Mouse (Mus musculus) E14TG2a.4 (cell line): ENCODE measurements around the gene Nck2.
"Not testable (repeated sequence)": the region's sequence is repeated elsewhere in the genome, so short reads cannot be mapped to it uniquely, and the experiment has no call there.

Experiments
- H3K27me3 ChIP-seq: 2 replicates; pipeline ENCODE4 v1.6.1; 2014; ENCODE audit warnings: low read length, control low read depth; ENCODE audit not compliant: insufficient read depth
- H3K36me3 ChIP-seq: 2 replicates; pipeline ENCODE4 v1.6.1; 2014; ENCODE audit warnings: low read length, control low read depth; ENCODE audit not compliant: insufficient read depth
- H3K4me1 ChIP-seq: replicated peaks from 2 replicates; pipeline ENCODE4 v1.6.1; 2014; ENCODE audit warnings: low read depth, low read length, control low read depth
- H3K4me3 ChIP-seq: replicated peaks from 2 replicates; pipeline ENCODE4 v1.5.1; 2014; ENCODE audit warnings: mild to moderate bottlenecking, low read length
- H3K9me3 ChIP-seq: 2 replicates; pipeline ENCODE4 v1.6.1; 2014; ENCODE audit warnings: low read length, control low read depth
- CTCF ChIP-seq: conservative IDR thresholded peaks from 2 replicates; pipeline ENCODE4 v1.5.1; 2014; ENCODE audit warnings: low read length
- NANOG ChIP-seq: IDR thresholded peaks from 2 replicates; pipeline ENCODE4 v1.6.1; 2014; ENCODE audit warnings: borderline replicate concordance, low read length, mixed read lengths
- POU5F1 ChIP-seq: IDR thresholded peaks from 2 replicates; pipeline ENCODE4 v1.6.1; 2014; ENCODE audit warnings: low read length, borderline replicate concordance

Nck2 gene

GRCm38 (mm10) chr1:43550525-43550924, 106.1 kb downstream of the Nck2 start:
- H3K9me3 ChIP-seq = no peaks in the 10 kb centered on the region
- peaks cover 12% of the 10 kb centered on the region; the same call in 1 of the 2 replicates for H3K4me1 ChIP-seq
- H3K36me3 ChIP-seq = peaks cover 12% of the 10 kb centered on the region; the same call in 1 of the 2 replicates
- TF ChIP-seq NANOG (no peak), CTCF (no peak), POU5F1 (no peak)
- H3K27me3 ChIP-seq = no peaks in the 10 kb centered on the region
- no peak overlapping the region for H3K4me3 ChIP-seq

GRCm38 (mm10) chr1:43553989-43554679, 109.8 kb downstream of the Nck2 start:
- H3K4me3 ChIP-seq = peak overlapping the region; percentile 37
- peaks cover 14% of the 10 kb centered on the region; the same call in 1 of the 2 replicates for H3K36me3 ChIP-seq
- H3K9me3 ChIP-seq, H3K27me3 ChIP-seq: not testable (repeated sequence)
- H3K4me1 ChIP-seq = peaks cover 12% of the 10 kb centered on the region; the same call in 1 of the 2 replicates

GRCm38 (mm10) chr1:43555222-43555974, 111.0 kb downstream of the Nck2 start:
- Histone ChIP-seq H3K36me3 (peaks cover 14% of the 10 kb centered on the region; the same call in 1 of the 2 replicates), H3K9me3 (no peaks in the 10 kb centered on the region), H3K4me3 (no peak overlapping the region), H3K27me3 (no peaks in the 10 kb centered on the region), H3K4me1 (peaks cover 12% of the 10 kb centered on the region; the same call in 1 of the 2 replicates)
- no peak for TF ChIP-seq POU5F1
- TF ChIP-seq NANOG = no peak
- no peak for TF ChIP-seq CTCF

- no peaks in the 10 kb centered on the region for H3K9me3 ChIP-seq
- TF ChIP-seq CTCF (no peak), POU5F1 (no peak), NANOG (no peak)
- no peak overlapping the region for H3K4me3 ChIP-seq
- no peaks in the 10 kb centered on the region for H3K27me3 ChIP-seq
- H3K36me3 ChIP-seq = peaks cover 14% of the 10 kb centered on the region; the same call in 1 of the 2 replicates
- H3K4me1 ChIP-seq = peaks cover 7% of the 10 kb centered on the region; the same call in 1 of the 2 replicates
These were observed 114.0 kb downstream of the Nck2 start for GRCm38 (mm10) chr1:43558329-43558728.

- no peaks in the 10 kb centered on the region for H3K27me3 ChIP-seq
- H3K4me1 ChIP-seq = no peaks in the 10 kb centered on the region; the same call in 1 of the 2 replicates
- no peak overlapping the region for H3K4me3 ChIP-seq
- H3K9me3 ChIP-seq = no peaks in the 10 kb centered on the region
- H3K36me3 ChIP-seq = peaks cover 14% of the 10 kb centered on the region; the same call in 1 of the 2 replicates
- TF ChIP-seq POU5F1 (no peak), NANOG (no peak), CTCF (no peak)
These were observed 114.8 kb downstream of the Nck2 start for GRCm38 (mm10) chr1:43559043-43559692.

- H3K36me3 ChIP-seq = peaks cover 5% of the 10 kb centered on the region; the same call in 1 of the 2 replicates
- no peak for TF ChIP-seq NANOG
- TF ChIP-seq POU5F1 = no peak
- no peak for TF ChIP-seq CTCF
- H3K4me3 ChIP-seq = no peak overlapping the region
These were observed 116.7 kb downstream of the Nck2 start for GRCm38 (mm10) chr1:43561085-43561484.

GRCm38 (mm10) chr1:43562002-43562666, 117.8 kb downstream of the Nck2 start:
- H3K36me3 ChIP-seq = peaks cover 5% of the 10 kb centered on the region; the same call in 1 of the 2 replicates
- no peaks in the 10 kb centered on the region for H3K9me3 ChIP-seq
- no peaks in the 10 kb centered on the region for H3K27me3 ChIP-seq
- H3K4me1 ChIP-seq = no peaks in the 10 kb centered on the region
- no peak for TF ChIP-seq CTCF
- TF ChIP-seq POU5F1 = no peak
- TF ChIP-seq NANOG = no peak
- no peak overlapping the region for H3K4me3 ChIP-seq

More at GRCm38 (mm10) chr1:43561085-43561484, 116.7 kb downstream of the Nck2 start:
- H3K9me3 ChIP-seq = no peaks in the 10 kb centered on the region
- no peaks in the 10 kb centered on the region for H3K4me1 ChIP-seq
- no peaks in the 10 kb centered on the region for H3K27me3 ChIP-seq

GRCm38 (mm10) chr1:43565260-43565659, 120.9 kb downstream of the Nck2 start:
- Histone ChIP-seq H3K36me3 (peaks cover 16% of the 10 kb centered on the region), H3K4me3 (no peak overlapping the region), H3K9me3 (no peaks in the 10 kb centered on the region), H3K4me1 (0 out of 2 replicates have a peak, but pooled peaks cover 3% of the 10 kb centered on the region), H3K27me3 (no peaks in the 10 kb centered on the region)
- TF ChIP-seq POU5F1 (no peak), CTCF (no peak), NANOG (no peak)
